ENCODE assay signal across 7 mouse cellular contexts in the genomic region with DNA sequence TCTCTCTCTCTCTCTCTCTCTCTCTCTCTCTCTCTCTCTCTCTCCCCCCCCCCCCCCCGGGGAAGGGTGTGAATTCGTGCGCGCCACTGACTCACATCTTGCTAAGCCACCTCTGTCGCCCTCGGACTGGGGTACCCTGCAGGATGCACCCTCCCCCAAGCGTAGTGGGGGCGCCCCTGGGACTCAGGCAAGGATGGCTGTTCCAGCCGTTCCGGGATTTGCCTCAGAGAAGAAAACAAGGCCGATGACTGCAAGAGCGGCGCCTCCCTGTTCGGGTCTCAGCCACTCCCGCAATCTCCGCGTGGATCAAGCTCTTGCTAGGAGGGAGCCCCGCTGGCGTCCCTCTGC. TPM values are rescaled to one million over a fixed set of nuclear protein-coding genes. Genes with fewer than 3 reads are reported as not detected.
DNase-seq lines count a peak whose midpoint lies in the region; ATAC-seq and TF ChIP-seq lines count a peak whose summit lies in the region.

No protein-coding gene starts in this region.

- no peak for TF ChIP-seq POLR2A in cortical plate, adult 2 months (IDR thresholded peaks at IDR 0.05; ENCODE audit: extremely low read depth, insufficient read depth, low read length)
- no peak for TF ChIP-seq POLR2A in limb, embryonic 14.5 days (IDR thresholded peaks at IDR 0.05; ENCODE audit: borderline replicate concordance, extremely low read depth, insufficient read depth, insufficient read length)

- H3K4me2 ChIP-seq in heart, embryonic 16.5 days (ENCODE audit: low read depth, low read length): peak overlapping the region; percentile 71
- H3K4me2 ChIP-seq in limb, embryonic 14.5 days (replicated peaks; ENCODE audit: low read depth, low read length, severe bottlenecking): peak overlapping the region; percentile 61

- no peaks in the 10 kb centered on the region for H3K36me3 ChIP-seq in megakaryocyte, embryonic 14.5 days (replicated peaks; ENCODE audit: low read length)
- no peaks in the 10 kb centered on the region for H3K36me3 ChIP-seq in heart, embryonic 16.5 days (ENCODE audit: control insufficient read depth, insufficient read depth)
- H3K36me3 ChIP-seq in limb, embryonic 14.5 days (ENCODE audit: control insufficient read depth, insufficient read depth, low read length): no peaks in the 10 kb centered on the region

- peak overlapping the region; percentile 92 for H3K4me3 ChIP-seq in megakaryocyte, embryonic 14.5 days (replicated peaks)
- H3K4me3 ChIP-seq in cortical plate, adult 2 months (ENCODE audit: insufficient read depth, low read length): peak overlapping the region; percentile 49
- peak overlapping the region; percentile 60 for H3K4me3 ChIP-seq in heart, embryonic 16.5 days (ENCODE audit: low read length)
- H3K4me3 ChIP-seq in limb, embryonic 14.5 days (replicated peaks; ENCODE audit: low read length): peak overlapping the region; percentile 47

- peaks cover 58% of the 10 kb centered on the region for H3K27me3 ChIP-seq in megakaryocyte, embryonic 14.5 days (replicated peaks)
- H3K27me3 ChIP-seq in heart, embryonic 16.5 days (ENCODE audit: control insufficient read depth, insufficient read depth, low read length): peaks cover 22% of the 10 kb centered on the region; the same call in 1 of the 2 replicates
- peaks cover 14% of the 10 kb centered on the region for H3K27me3 ChIP-seq in limb, embryonic 14.5 days (ENCODE audit: control insufficient read depth, insufficient read depth, low read length)

- peak overlapping the region; percentile 81 for H3K9ac ChIP-seq in heart, embryonic 16.5 days (ENCODE audit: low read length)
- H3K9ac ChIP-seq in limb, embryonic 14.5 days (ENCODE audit: low read depth, low read length, severe bottlenecking): peak overlapping the region; percentile 64

- H3K9me3 ChIP-seq in megakaryocyte, embryonic 14.5 days: peaks cover 22% of the 10 kb centered on the region
- H3K9me3 ChIP-seq in heart, embryonic 16.5 days (replicated peaks; ENCODE audit: control insufficient read depth, low read length): no peaks in the 10 kb centered on the region
- H3K9me3 ChIP-seq in limb, embryonic 14.5 days (ENCODE audit: control insufficient read depth, low read length): no peaks in the 10 kb centered on the region

- 0 out of 2 replicates have a peak overlapping the region, but pooled peaks have one; percentile 69 for H3K27ac ChIP-seq in cortical plate, adult 2 months (ENCODE audit: insufficient read depth, low read length)
- peak overlapping the region; percentile 90 for H3K27ac ChIP-seq in heart, embryonic 16.5 days (ENCODE audit: low read length)
- peak overlapping the region; percentile 79 for H3K27ac ChIP-seq in limb, embryonic 14.5 days (replicated peaks; ENCODE audit: low read depth, low read length)

- WGBS in heart, embryonic 16.5 days: 7% methylated on average over 15 of the region's 19 CpGs
- WGBS in limb, embryonic 14.5 days: 12% methylated on average over 9 of the region's 19 CpGs

- no peak for TF ChIP-seq CTCF in cortical plate, adult 2 months (IDR thresholded peaks at IDR 0.05; ENCODE audit: extremely low read depth, insufficient read depth, low read length)

- no peak for DNase-seq in limb, embryonic 14.5 days (ENCODE audit: low spot score)
- DNase-seq in neural tube, embryonic 10.5 days (ENCODE audit: extremely low spot score, low spot score): peak; percentile 48
- DNase-seq in thymus, postnatal 25 days: peak; percentile 69

- H3K4me1 ChIP-seq in megakaryocyte, embryonic 14.5 days: peaks cover 34% of the 10 kb centered on the region
- H3K4me1 ChIP-seq in cortical plate, adult 2 months (ENCODE audit: control insufficient read depth, insufficient read depth, low read length): no peaks in the 10 kb centered on the region; the same call in 1 of the 2 replicates
- H3K4me1 ChIP-seq in heart, embryonic 16.5 days (ENCODE audit: control insufficient read depth, insufficient read depth, low read length): peaks cover 22% of the 10 kb centered on the region
- peaks cover 15% of the 10 kb centered on the region; the same call in 1 of the 2 replicates for H3K4me1 ChIP-seq in limb, embryonic 14.5 days (ENCODE audit: control insufficient read depth, insufficient read depth, low read length)

- no peak for ATAC-seq in megakaryocyte, adult 5-6 weeks (ENCODE audit: poor library complexity, severe bottlenecking)
- no peak for ATAC-seq in heart, embryonic 16.5 days (replicated peaks; ENCODE audit: extremely low read depth, insufficient read depth, low FRiP score)
- ATAC-seq in limb, embryonic 14.5 days (ENCODE audit: low FRiP score, low read depth): no peak

RNA-seq across cellular contexts. Expression of gene Bcor, which starts 0.6 kb away (rescaled TPM):
- polyA plus RNA-seq in megakaryocyte, embryonic 14.5 days (2012; ENCODE audit: insufficient read depth, low replicate concordance): 11.1 and 15.0 TPM in 2 replicates
- total RNA-seq in megakaryocyte, adult 5-6 weeks (2015): 27.3 and 27.7 TPM in 2 replicates
- total RNA-seq in megakaryocyte, adult 5-6 weeks (2017): 24.7 and 27.9 TPM in 2 replicates
- polyA plus RNA-seq in cortical plate, adult 2 months (2012; rRNA removed): 17.7 and 18.5 TPM in 2 replicates
- 11.5 and 13.5 TPM in 2 replicates for polyA plus RNA-seq in heart, embryonic 16.5 days (2015; fragmentation: Nextera tagmentation; extraction: Ambion mirVana)
- polyA plus RNA-seq in limb, embryonic 14.5 days (2012; rRNA removed): 20.0 and 22.5 TPM in 2 replicates
- polyA plus RNA-seq in limb, embryonic 14.5 days (2014; fragmentation: Nextera tagmentation; extraction: Ambion mirVana): 17.0 and 18.1 TPM in 2 replicates
